Mouse (Mus musculus): ENCODE measurements around the gene Tmem170.
"Not testable (repeated sequence)": the region's sequence is repeated elsewhere in the genome, so short reads cannot be mapped to it uniquely, and the experiment has no call there.

Gene Tmem170

GRCm38 (mm10) chr8:111871278-111871677 lies 5.3 kb downstream of the Tmem170 start:
- no peak for DNase-seq

- DNase-seq = no peak
Observed at GRCm38 (mm10) chr8:111870379-111870778, 6.2 kb downstream of the Tmem170 start.

- no peak for DNase-seq
Observed at GRCm38 (mm10) chr8:111868664-111869063, 7.9 kb downstream of the Tmem170 start.

GRCm38 (mm10) chr8:111865857-111866256 lies 10.7 kb downstream of the Tmem170 start:
- DNase-seq = no peak

- DNase-seq = no peak
Observed at GRCm38 (mm10) chr8:111865130-111865852, 11.3 kb downstream of the Tmem170 start.

DNA sequence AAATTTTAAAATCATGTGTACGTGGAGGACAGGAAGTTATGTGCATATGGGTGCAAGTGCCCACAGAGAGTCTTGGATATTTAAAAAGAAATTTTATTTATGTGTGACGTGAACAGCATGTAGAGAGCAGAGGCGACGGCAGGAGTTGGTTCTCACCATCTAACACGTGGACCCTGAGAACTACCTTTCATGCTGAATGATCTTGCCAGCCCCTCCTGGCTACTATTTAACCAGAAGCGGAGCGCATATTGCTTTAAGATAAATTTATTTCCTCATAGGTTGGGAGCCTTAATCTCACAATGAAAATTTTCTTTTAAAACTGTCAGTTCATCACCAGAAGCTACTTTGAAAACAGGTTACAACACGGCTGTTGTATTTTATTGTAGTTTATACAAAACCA lies 11.9 kb downstream of the Tmem170 start:
- DNase-seq = no peak

DNA sequence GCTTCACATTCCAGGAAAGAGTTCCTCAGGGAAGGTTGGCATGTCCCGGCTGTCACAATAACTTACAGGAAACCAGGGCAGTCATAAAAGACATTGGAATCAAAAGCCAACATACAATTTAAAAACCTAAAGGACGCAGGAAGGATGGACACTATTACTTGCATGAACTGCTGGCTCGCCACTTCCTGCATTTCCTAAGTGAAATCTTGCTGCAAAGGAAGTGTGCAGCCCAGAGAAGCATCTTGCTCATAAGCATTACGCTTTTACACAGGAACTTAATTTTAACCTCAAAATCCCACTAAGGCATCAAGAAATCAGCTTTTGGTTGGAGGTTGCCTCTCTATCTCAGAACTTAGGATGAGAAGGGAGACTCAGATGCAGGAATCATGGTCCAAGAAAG lies 13.3 kb downstream of the Tmem170 start:
- no peak for DNase-seq

GRCm38 (mm10) chr8:111855977-111856376 lies 20.6 kb downstream of the Tmem170 start:
- no peak for DNase-seq

GRCm38 (mm10) chr8:111853861-111854501 lies 22.6 kb downstream of the Tmem170 start, which contains the start of gene Cfdp1:
Gene Cfdp1 (minus strand): TSS chr8:111854291.
- DNase-seq = peak; percentile 97

GRCm38 (mm10) chr8:111853219-111853618 lies 23.3 kb downstream of the Tmem170 start:
- not testable (repeated sequence) for DNase-seq

- DNase-seq = no peak
Observed at GRCm38 (mm10) chr8:111846746-111847145, 29.8 kb downstream of the Tmem170 start.

DNA sequence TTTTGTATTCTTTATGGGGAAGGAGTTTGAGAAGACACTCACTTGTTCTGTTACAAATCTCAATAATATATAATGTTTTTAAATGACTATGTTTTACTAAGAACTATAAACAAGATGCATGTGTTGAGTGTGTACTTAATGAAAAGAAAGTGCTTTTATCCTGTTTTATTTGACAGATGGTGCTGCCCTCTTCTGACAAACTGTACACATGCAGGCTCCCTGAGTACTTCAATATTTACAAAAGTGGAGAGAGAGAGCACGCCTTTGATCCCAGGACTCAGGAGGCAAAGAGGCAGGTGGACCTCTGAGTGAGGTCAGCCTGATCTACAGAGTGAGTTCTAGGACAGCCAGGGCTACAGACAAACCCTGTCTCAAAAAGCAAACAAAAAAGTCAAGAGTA lies 41.0 kb downstream of the Tmem170 start:
- DNase-seq = no peak

DNA sequence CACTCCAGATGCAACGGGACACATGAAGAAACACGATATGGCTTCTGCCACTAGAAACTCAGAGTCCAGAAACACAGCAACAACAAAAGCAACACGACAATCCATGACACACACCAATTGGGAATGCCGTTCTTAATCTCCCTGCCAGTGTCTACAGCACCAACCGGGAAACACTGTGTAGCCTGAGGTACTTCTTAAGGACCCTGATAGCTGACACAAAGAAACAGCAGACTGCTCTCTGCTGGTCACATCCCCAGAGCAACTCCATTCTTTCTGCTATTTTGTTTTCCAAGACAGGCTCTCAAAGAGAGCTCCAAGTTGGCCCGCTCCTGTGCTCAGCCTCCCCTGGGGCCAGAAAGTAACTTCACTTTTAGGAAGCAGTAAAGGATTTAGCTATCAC lies 42.5 kb downstream of the Tmem170 start:
- DNase-seq = no peak

DNA sequence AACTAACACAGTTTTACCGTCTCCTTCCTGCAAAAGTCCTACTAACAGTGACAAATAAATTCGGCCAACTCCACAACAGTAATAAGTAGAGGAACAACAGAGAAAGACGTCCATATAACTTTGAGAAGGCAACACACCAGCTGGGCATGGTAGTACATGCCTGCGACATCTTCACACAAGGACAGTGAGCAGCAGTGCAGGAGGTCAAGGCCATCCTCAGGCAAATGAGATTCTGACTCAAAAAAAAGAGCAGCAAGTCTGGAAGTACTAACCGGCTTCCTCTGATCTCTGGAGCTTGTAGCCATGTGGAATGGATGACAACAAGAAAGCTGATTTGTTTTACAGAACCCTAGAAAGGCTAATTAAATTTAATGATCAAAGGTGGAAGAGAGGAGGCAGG lies 43.6 kb downstream of the Tmem170 start:
- DNase-seq = no peak

- no peak for DNase-seq
Observed at GRCm38 (mm10) chr8:111831996-111832395, 44.6 kb downstream of the Tmem170 start.

DNA sequence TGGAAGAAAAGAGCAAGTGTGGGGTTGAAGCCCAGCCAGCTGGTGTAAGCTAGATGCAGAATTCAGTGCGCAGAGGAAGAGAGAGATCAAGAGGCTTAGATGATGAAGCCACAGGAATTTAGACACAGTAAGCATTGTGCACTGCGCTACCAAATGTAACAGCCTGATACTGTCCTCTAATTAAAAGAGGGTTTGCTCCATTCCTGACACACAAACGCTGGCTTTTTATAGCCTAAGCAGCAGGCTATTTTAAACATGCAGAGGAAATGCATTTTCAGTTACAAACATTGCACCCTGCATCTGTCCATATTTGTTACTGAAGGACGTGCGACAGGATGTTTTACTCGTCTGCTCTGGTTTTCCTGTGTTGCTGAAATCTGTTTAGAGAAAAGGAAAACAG lies 48.0 kb downstream of the Tmem170 start:
- DNase-seq = no peak

GRCm38 (mm10) chr8:111825219-111825618 lies 51.3 kb downstream of the Tmem170 start:
- DNase-seq = no peak

DNA sequence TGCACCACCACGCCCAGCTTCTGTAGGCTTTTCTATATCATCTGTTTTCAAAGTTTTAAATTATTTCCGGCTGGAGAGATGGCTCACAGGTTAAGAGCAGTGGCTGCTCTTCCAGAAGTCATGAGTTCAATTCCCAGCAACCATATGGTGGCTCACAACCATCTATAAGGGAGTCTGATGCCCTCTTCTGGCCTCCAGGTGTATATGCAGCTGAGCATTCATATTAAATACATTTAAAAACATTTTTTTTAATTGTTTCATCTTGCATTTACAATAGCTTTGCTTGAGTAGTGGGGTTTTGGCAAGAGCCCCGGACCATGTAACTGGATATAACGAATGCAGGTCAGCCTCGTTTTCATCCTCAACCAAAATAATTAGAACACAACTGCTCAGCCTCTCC lies 52.2 kb downstream of the Tmem170 start:
- DNase-seq = no peak

DNA sequence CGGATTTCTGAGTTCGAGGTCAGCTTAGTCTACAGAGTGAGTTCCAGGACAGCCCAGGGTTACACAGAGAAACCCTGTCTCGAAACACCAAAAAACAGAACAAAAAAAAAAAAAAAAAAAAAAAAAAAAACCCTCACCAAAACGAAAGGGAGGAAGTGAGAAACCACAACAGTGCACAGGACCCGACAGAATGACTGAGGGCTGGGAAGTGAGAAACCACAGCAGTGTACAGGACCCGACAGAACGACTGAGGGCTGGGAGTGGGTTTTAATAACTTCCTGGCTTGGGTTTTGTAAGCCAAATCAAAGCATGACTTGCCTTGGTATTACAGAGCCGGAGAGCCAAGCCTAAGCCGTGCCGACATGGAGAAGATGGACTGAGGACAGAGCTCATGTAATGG lies 55.4 kb downstream of the Tmem170 start:
- DNase-seq = peak; percentile 28

GRCm38 (mm10) chr8:111820691-111821090 lies 55.9 kb downstream of the Tmem170 start:
- DNase-seq = no peak

DNA sequence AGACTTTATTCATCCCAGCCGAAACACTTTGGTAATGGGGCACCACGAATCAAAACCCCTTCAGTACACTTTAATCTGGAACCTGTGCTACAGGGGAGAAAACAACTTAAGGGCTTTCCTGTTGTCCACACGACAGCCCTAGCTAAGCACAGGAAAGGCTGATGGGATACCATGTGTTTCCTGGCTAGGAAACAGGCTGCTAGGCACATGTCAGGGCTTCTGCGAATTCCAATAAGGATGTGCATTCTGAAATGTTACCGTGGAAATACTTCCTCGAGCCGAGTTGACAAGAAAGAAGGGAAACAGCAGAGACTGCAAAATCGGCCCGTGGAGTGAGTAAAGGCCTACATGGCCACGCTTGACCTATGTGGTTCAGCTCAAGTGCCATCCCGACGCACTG lies 56.5 kb downstream of the Tmem170 start:
- no peak for DNase-seq

DNA sequence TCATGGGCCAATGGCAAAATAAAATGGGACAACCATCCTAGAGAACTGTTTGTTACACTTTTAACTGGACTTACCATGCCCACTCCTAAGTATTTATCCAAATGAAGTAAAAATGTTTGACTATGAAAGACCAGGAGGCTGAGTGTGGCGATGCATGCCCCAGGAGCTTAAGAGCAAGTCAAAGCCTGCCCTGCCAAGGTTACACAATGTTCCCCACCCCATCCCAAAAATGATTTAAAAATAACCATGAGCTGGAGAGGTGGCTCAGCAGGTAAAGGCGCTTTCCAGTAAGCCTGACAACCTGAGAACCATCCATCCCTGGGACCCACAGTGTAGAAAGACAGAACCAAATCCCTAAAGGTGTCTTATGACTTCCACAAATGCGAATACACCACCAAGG lies 58.0 kb downstream of the Tmem170 start:
- DNase-seq = no peak

- DNase-seq = no peak
Observed at GRCm38 (mm10) chr8:111815078-111815477, 61.5 kb downstream of the Tmem170 start.

GRCm38 (mm10) chr8:111813818-111814217 lies 62.7 kb downstream of the Tmem170 start:
- DNase-seq = no peak

Data from layer of hippocampus, adult 9-11 months (tissue).